Mouse (Mus musculus) limb, embryonic 14.5 days (tissue): ENCODE measurements around the gene Tmem164. TPM values are rescaled to one million over a fixed set of nuclear protein-coding genes. Genes with fewer than 3 reads are reported as not detected.

Experiments
- ATAC-seq: fragments of 200-750 bp; cut with Nextera tagmentation; 2 replicates; pipeline ENCODE4 v1.8.0; 2017; ENCODE audit warnings: low read depth, moderate number of reproducible peaks, moderate TSS enrichment; ENCODE audit not compliant: low FRiP score
- DNase-seq: peaks from one replicate; pipeline ENCODE4 v3.0.0-alpha.2; 2015; ENCODE audit warnings: low spot score
- H3K27ac ChIP-seq: fragments of 300-500 bp; sonication (generic); replicated peaks from 2 replicates; pipeline ENCODE4 v1.5.1; 2014; ENCODE audit warnings: low read depth, mild to moderate bottlenecking, low read length, moderate library complexity, mixed read lengths
- H3K27me3 ChIP-seq: fragments of 300-500 bp; sonication (generic); 2 replicates; pipeline ENCODE4 v1.6.1; 2014; ENCODE audit warnings: low read length, mixed read lengths; ENCODE audit not compliant: control insufficient read depth, insufficient read depth
- H3K36me3 ChIP-seq: fragments of 300-500 bp; sonication (generic); 2 replicates; pipeline ENCODE4 v1.6.1; 2014; ENCODE audit warnings: mild to moderate bottlenecking, low read length, moderate library complexity, mixed read lengths; ENCODE audit not compliant: control insufficient read depth, insufficient read depth
- H3K4me1 ChIP-seq: fragments of 300-500 bp; sonication (generic); 2 replicates; pipeline ENCODE4 v1.6.1; 2014; ENCODE audit warnings: antibody characterized with exemption, low read length, mixed read lengths; ENCODE audit not compliant: control insufficient read depth, insufficient read depth
- H3K4me2 ChIP-seq: fragments of 300-500 bp; sonication (generic); replicated peaks from 2 replicates; pipeline ENCODE4 v1.6.1; 2014; ENCODE audit warnings: low read depth, mild to moderate bottlenecking, low read length, moderate library complexity; ENCODE audit not compliant: severe bottlenecking
- H3K4me3 ChIP-seq: fragments of 300-500 bp; sonication (generic); replicated peaks from 2 replicates; pipeline ENCODE4 v1.5.1; 2014; ENCODE audit warnings: low read length
- H3K9ac ChIP-seq: fragments of 300-500 bp; sonication (generic); 2 replicates; pipeline ENCODE4 v1.6.1; 2014; ENCODE audit warnings: mild to moderate bottlenecking, low read depth, low read length, moderate library complexity; ENCODE audit not compliant: severe bottlenecking
- H3K9me3 ChIP-seq: fragments of 300-500 bp; sonication (generic); 2 replicates; pipeline ENCODE4 v1.6.1; 2016; ENCODE audit warnings: low read length; ENCODE audit not compliant: control insufficient read depth
- POLR2A ChIP-seq: fragments of 200-500 bp; IDR thresholded peaks from 2 replicates; pipeline ENCODE4 v1.8.0; 2012; ENCODE audit warnings: inconsistent platforms, mild to moderate bottlenecking, moderate library complexity, borderline replicate concordance; ENCODE audit not compliant: insufficient read depth, insufficient read length; ENCODE audit errors: extremely low read depth
- WGBS: fragments of 180-500 bp; shearing (Covaris S2); extraction: QIAGEN DNeasy Blood & Tissue Kit; methylation state at CpG from one replicate; pipeline ENCODE4 v1.1.7; 2014; 5-methylcytosine and 5-hydroxymethylcytosine counted together
- polyA plus RNA-seq, 2 experiments: library from polyadenylated mRNA; depleted of rRNA in 1 of 2; stranded (reverse) in 1 of 2; unstranded in 1 of 2; fragments of >200 nt; fragmentation: Nextera tagmentation in 1 of 2; extraction: Ambion mirVana in 1 of 2; gene quantifications; 2 replicates each; pipeline versions ENCODE4 v1.2.1 to v1.2.3; 2012 to 2014

The Tmem164 gene
- polyA plus RNA-seq, 2 experiments = 40.1 to 62.2 TPM

DNA sequence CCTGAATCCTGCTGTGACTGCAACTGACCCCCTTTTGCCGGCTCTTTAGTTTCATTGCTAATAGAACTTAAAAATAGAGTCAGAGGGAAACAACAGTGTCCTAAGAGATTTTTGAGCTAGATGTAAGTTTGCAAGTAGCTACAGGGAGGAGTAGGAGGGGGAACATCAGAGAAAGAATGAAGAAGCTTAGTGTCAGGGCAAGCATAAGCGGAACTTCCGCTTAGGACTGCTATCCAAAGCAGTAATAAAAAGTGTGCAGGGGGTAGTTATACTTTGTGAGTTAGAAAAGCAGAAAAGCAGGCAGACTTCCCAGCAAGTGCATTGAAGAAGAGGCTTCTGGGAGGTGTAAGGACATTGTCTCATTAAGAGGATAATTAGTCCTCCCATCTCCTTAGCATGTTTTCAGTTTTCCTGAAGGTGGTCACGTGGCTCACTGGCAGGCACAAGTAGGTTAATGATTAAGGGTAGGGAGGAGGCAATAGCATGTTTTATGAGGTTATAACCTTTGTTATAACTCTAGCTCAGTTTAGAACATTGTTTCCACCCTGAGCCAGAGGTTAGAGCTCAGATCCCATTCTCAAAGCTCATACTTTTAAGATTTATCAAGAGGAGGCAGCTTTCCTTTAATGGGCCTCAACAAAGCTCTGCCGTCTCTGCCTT, 16.5 kb downstream of the Tmem164 start:
- no peak overlapping the region for H3K9ac ChIP-seq
- no peaks in the 10 kb centered on the region for H3K9me3 ChIP-seq
- WGBS = 52% methylated on average over 5 of the region's 5 CpGs
- H3K27me3 ChIP-seq = no peaks in the 10 kb centered on the region
- ATAC-seq (no peak), DNase-seq (no peak)
- H3K4me1 ChIP-seq = 0 out of 2 replicates have a peak, but pooled peaks cover 2% of the 10 kb centered on the region
- H3K36me3 ChIP-seq = peaks cover 10% of the 10 kb centered on the region; the same call in 1 of the 2 replicates
- H3K27ac ChIP-seq = no peak overlapping the region
- no peak overlapping the region for H3K4me2 ChIP-seq
- H3K4me3 ChIP-seq = no peak overlapping the region
- no peak for TF ChIP-seq POLR2A

DNA sequence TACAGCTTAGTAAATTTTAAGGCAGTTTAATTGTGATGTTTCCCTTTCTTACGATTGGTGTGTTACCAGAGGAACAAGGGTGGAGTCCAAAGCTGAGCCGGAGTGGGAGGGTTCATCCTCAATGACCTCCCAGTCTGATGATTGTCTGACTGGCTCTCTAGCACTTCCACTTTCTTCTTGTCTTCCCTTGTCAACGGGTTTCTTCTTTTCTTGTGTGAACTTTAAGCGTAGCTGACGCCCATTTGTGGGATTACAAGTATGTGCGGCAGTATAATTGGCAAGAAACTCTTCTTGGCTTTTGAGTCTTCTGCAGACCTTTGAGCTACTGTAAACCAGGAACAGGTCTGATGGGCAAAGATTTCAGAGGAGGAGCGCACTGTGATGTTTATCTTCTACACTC, 17.0 kb downstream of the Tmem164 start:
- no peak overlapping the region for H3K4me2 ChIP-seq
- 81% methylated on average over 7 of the region's 7 CpGs for WGBS
- 0 out of 2 replicates have a peak, but pooled peaks cover 2% of the 10 kb centered on the region for H3K4me1 ChIP-seq
- H3K27me3 ChIP-seq = no peaks in the 10 kb centered on the region
- ATAC-seq = no peak
- no peak overlapping the region for H3K9ac ChIP-seq
- H3K9me3 ChIP-seq = no peaks in the 10 kb centered on the region
- H3K27ac ChIP-seq = no peak overlapping the region
- H3K4me3 ChIP-seq = no peak overlapping the region
- H3K36me3 ChIP-seq = peaks cover 10% of the 10 kb centered on the region; the same call in 1 of the 2 replicates
- DNase-seq = no peak
- TF ChIP-seq POLR2A = no peak

DNA sequence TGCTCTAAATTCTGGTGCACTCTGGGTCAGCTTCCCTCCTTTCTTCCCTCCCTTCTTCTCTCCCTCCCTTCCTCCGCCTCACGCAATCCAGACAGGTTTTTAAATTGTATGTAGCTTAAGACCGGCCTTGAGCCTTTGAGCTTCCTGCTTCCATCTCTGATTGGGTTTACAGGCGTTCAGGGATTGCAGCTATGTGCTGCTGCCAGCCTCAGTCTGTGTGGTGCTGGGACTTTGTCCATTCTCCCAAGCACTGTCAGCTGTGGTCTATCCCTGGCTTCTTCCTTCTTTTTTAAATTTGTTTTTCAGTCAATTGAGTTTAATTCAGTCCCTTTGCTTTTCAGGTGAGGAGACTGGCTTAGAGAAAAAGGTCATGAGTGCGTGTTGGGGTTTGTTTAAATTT, 20.9 kb downstream of the Tmem164 start:
- no peaks in the 10 kb centered on the region for H3K27me3 ChIP-seq
- H3K9me3 ChIP-seq = no peaks in the 10 kb centered on the region
- H3K4me1 ChIP-seq = 0 out of 2 replicates have a peak, but pooled peaks cover 2% of the 10 kb centered on the region
- no peak overlapping the region for H3K9ac ChIP-seq
- H3K4me3 ChIP-seq = no peak overlapping the region
- H3K27ac ChIP-seq = no peak overlapping the region
- no peaks in the 10 kb centered on the region; the same call in 1 of the 2 replicates for H3K36me3 ChIP-seq
- WGBS = 52% methylated on average over 5 of the region's 5 CpGs
- DNase-seq (no peak), ATAC-seq (no peak)
- H3K4me2 ChIP-seq = no peak overlapping the region
- no peak for TF ChIP-seq POLR2A

GRCm38 (mm10) chrX:142702566-142702965, 21.4 kb downstream of the Tmem164 start:
- H3K9ac ChIP-seq = no peak overlapping the region
- no peak overlapping the region for H3K4me3 ChIP-seq
- H3K4me2 ChIP-seq = no peak overlapping the region
- no peak for TF ChIP-seq POLR2A
- H3K36me3 ChIP-seq = no peaks in the 10 kb centered on the region; the same call in 1 of the 2 replicates
- ATAC-seq = no peak
- no peaks in the 10 kb centered on the region for H3K9me3 ChIP-seq
- no peaks in the 10 kb centered on the region for H3K27me3 ChIP-seq
- H3K4me1 ChIP-seq = 0 out of 2 replicates have a peak, but pooled peaks cover 2% of the 10 kb centered on the region
- no peak overlapping the region for H3K27ac ChIP-seq
- no peak for DNase-seq
- 38% methylated on average over 3 of the region's 3 CpGs for WGBS

- no peak overlapping the region for H3K27ac ChIP-seq
- WGBS = 66% methylated on average over 3 of the region's 3 CpGs
- no peaks in the 10 kb centered on the region for H3K9me3 ChIP-seq
- H3K4me1 ChIP-seq = 0 out of 2 replicates have a peak, but pooled peaks cover 2% of the 10 kb centered on the region
- no peak overlapping the region for H3K4me3 ChIP-seq
- H3K27me3 ChIP-seq = no peaks in the 10 kb centered on the region
- no peak overlapping the region for H3K4me2 ChIP-seq
- ATAC-seq (no peak), DNase-seq (no peak)
- no peak overlapping the region for H3K9ac ChIP-seq
- peaks cover 3% of the 10 kb centered on the region; the same call in 1 of the 2 replicates for H3K36me3 ChIP-seq
- TF ChIP-seq POLR2A = no peak
Measured at GRCm38 (mm10) chrX:142703953-142704352, 22.7 kb downstream of the Tmem164 start.
